Mouse (Mus musculus): ENCODE data around the gene Trpm8. TPM values are rescaled to one million over a fixed set of nuclear protein-coding genes. Genes with fewer than 3 reads are reported as not detected.

Gene Trpm8
- polyA plus RNA-seq, 1 experiment from 2014 or later = not detected

DNA sequence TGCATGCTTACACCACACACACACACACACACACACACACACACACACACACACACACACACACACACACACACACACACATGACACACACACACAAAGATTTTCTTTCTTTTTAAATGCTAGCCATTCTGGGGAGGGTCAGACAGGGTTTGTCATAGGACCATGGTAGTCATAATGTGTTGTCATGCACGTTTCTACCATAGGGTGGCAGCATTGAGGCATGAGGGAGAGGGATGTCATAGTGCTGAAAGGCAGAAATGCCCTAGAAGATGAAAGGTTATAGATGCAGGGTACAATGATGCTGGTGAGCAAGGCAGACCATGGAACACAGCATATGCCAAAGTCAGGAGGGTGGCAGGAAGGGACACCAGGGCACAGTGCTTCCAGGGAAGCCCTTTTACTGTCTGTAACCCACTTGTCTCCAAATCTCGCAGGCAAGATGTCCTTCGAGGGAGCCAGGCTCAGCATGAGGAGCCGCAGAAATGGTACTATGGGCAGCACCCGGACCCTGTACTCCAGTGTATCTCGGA lies 41.1 kb downstream of the Trpm8 start:
- 62% methylated on average over 6 of the region's 6 CpGs for WGBS (ENCODE audit: insufficient replicate concordance)
- no peak overlapping the region for H3K4me2 ChIP-seq
- no peak for ATAC-seq
- no peak overlapping the region for H3K4me3 ChIP-seq
- no peaks in the 10 kb centered on the region for H3K4me1 ChIP-seq
- no peak overlapping the region for H3K27ac ChIP-seq
- no peaks in the 10 kb centered on the region for H3K27me3 ChIP-seq (replicated peaks)
- no peak overlapping the region for H3K9ac ChIP-seq
- H3K9me3 ChIP-seq (replicated peaks) = no peaks in the 10 kb centered on the region
- no peaks in the 10 kb centered on the region for H3K36me3 ChIP-seq

DNA sequence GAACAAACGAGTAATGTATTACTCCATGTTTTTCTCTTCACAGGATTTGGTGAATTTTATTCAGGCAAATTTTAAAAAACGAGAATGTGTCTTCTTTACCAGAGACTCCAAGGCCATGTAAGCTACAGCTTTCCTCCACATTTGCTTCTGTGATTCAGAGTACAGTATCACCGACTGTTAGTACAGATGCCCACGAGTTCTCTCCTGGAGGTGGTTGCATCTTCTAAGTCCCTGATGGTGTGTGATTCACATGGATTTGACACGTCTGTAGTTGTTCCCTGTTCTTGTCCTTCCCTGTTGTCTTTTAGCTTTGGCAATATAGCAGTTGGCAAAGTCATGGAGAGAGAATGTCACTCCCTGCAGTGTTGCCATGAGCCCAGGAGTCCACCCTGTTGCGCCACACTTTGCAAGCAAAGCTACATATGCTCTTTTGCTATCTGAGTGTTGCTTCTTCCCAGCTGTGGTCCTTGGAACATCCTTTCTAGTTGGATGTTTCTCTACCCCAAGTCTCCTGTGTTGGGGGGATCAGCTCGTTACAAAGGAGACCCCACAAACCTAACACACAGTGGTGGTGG lies 43.4 kb downstream of the Trpm8 start:
- WGBS (ENCODE audit: insufficient replicate concordance) = 54% methylated on average over 7 of the region's 7 CpGs

DNA sequence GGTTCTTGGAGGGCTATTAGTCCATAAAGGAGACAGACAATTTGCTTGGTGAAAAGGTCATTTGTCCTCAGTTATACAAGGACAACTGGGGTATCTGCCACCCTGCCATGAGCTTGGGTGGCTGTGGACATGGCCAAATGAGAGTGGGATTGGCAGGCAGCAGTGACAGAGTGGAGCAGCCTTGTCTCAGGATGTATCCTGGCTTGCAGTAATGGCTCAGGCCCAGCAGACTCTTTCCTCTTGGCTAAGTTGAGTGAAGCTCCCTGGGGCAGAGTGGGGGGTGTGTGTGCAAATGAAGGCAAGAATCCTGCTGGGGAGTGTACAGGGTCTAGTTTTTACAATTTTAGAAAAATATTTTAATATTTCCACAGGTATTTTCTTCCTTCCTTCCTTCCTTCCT lies 44.7 kb downstream of the Trpm8 start:
- Histone ChIP-seq H3K4me1 (no peaks in the 10 kb centered on the region), H3K4me2 (no peak overlapping the region), H3K36me3 (no peaks in the 10 kb centered on the region), H3K9ac (no peak overlapping the region), H3K27ac (no peak overlapping the region), H3K27me3 (replicated peaks) (no peaks in the 10 kb centered on the region), H3K4me3 (no peak overlapping the region), H3K9me3 (replicated peaks) (no peaks in the 10 kb centered on the region)
- no peak for ATAC-seq

More for the DNA sequence above, 43.4 kb downstream of the Trpm8 start:
- Histone ChIP-seq H3K4me1 (no peaks in the 10 kb centered on the region), H3K36me3 (no peaks in the 10 kb centered on the region), H3K9ac (no peak overlapping the region), H3K27ac (no peak overlapping the region), H3K4me3 (no peak overlapping the region), H3K9me3 (replicated peaks) (no peaks in the 10 kb centered on the region), H3K4me2 (no peak overlapping the region), H3K27me3 (replicated peaks) (no peaks in the 10 kb centered on the region)
- ATAC-seq = no peak

DNA sequence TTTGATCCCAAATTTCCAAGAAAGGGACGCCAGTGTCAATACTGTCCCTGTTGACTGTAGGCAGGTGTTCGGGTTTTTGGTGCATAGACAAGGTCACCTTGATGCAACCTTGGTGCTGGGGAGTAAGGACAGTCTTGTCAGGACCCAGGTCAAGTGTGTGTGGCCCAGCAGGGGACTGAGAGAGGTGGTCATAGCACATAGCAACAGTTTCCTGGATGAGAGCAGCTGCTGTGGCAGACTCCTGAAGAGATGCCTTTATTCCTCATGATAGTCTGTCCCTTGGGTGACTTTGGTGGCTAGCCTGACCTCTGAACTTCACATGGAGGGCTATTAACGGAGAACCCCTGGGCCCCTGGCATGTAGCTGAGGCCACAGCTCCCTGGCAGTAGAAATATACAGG lies 45.6 kb downstream of the Trpm8 start:
- Histone ChIP-seq H3K4me2 (no peak overlapping the region), H3K4me3 (no peak overlapping the region), H3K9me3 (replicated peaks) (no peaks in the 10 kb centered on the region), H3K36me3 (no peaks in the 10 kb centered on the region), H3K27ac (no peak overlapping the region), H3K9ac (no peak overlapping the region), H3K4me1 (no peaks in the 10 kb centered on the region), H3K27me3 (replicated peaks) (no peaks in the 10 kb centered on the region)
- ATAC-seq = no peak
- WGBS (ENCODE audit: insufficient replicate concordance) = 59% methylated on average over 3 of the region's 3 CpGs

DNA sequence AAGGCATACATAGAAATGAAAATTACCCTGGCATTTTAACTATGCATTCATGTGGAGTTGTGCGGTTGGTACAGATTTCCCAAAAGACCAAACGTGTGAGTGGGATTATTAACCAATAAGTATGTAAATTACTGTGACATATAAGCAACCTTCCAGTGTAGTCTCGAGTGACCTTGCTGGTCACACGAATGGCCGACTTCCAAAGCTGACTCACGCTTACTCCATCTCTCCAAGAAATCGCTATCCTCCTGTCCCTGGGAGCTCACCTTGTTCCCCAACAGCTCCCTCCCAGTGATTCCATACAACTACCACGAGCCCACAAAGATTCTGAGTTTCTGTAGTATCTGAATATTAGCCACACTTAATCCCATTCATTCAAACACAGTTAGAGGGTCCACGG lies 62.0 kb downstream of the Trpm8 start:
- H3K4me1 ChIP-seq = no peaks in the 10 kb centered on the region
- no peak overlapping the region for H3K4me3 ChIP-seq
- no peak for ATAC-seq
- H3K9ac ChIP-seq = no peak overlapping the region
- H3K4me2 ChIP-seq = no peak overlapping the region
- no peak overlapping the region for H3K27ac ChIP-seq
- no peaks in the 10 kb centered on the region for H3K9me3 ChIP-seq (replicated peaks)
- H3K36me3 ChIP-seq = no peaks in the 10 kb centered on the region
- no peaks in the 10 kb centered on the region for H3K27me3 ChIP-seq (replicated peaks)
- 62% methylated on average over 9 of the region's 9 CpGs for WGBS (ENCODE audit: insufficient replicate concordance)

DNA sequence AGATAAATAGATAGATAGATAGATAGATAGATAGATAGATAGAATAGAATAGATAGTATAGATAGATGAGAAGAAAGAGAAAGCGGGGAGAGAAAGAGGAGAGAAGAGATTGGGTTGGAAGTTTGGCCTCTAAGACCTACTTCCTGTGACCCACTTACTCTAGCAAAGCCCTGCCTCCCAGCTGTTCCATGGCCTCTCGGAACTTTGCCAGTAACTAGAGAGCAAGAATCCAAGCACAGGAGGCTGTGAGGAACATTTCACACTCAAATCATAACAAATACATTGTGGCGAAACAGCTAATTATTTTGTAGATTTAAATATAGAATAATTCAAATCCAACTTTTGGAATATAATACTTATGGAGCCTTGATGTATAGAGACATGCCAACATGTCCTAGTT lies 65.2 kb downstream of the Trpm8 start:
- Histone ChIP-seq H3K36me3 (no peaks in the 10 kb centered on the region), H3K4me2 (no peak overlapping the region), H3K9me3 (replicated peaks) (no peaks in the 10 kb centered on the region), H3K4me1 (no peaks in the 10 kb centered on the region), H3K4me3 (no peak overlapping the region), H3K27ac (no peak overlapping the region), H3K9ac (no peak overlapping the region), H3K27me3 (replicated peaks) (no peaks in the 10 kb centered on the region)
- ATAC-seq = no peak
- 58% methylated on average over 3 of the region's 3 CpGs for WGBS (ENCODE audit: insufficient replicate concordance)

DNA sequence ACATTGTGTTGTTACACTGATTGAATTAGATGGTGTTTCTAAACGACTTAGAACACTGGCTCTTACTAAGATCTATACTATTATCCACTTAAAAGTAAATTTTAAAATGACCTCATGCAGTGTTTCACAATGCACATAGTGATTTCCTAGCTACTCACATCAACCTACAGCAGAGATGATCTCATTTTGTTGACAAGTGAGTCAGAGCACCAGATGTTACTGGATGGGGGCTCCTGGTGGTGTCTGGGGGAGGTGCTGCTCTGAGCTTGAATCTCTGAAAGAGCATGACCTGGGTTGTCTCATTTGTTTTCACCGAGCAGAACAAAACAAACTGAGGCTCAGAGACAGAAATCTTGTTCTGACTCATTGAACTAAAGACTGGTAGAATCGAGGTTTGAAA lies 68.1 kb downstream of the Trpm8 start:
- ATAC-seq = no peak
- Histone ChIP-seq H3K4me3 (no peak overlapping the region), H3K27me3 (replicated peaks) (no peaks in the 10 kb centered on the region), H3K27ac (no peak overlapping the region), H3K4me2 (no peak overlapping the region), H3K9ac (no peak overlapping the region), H3K36me3 (no peaks in the 10 kb centered on the region), H3K4me1 (no peaks in the 10 kb centered on the region), H3K9me3 (replicated peaks) (no peaks in the 10 kb centered on the region)
- WGBS (ENCODE audit: insufficient replicate concordance) = 31% methylated on average over 3 of the region's 3 CpGs

DNA sequence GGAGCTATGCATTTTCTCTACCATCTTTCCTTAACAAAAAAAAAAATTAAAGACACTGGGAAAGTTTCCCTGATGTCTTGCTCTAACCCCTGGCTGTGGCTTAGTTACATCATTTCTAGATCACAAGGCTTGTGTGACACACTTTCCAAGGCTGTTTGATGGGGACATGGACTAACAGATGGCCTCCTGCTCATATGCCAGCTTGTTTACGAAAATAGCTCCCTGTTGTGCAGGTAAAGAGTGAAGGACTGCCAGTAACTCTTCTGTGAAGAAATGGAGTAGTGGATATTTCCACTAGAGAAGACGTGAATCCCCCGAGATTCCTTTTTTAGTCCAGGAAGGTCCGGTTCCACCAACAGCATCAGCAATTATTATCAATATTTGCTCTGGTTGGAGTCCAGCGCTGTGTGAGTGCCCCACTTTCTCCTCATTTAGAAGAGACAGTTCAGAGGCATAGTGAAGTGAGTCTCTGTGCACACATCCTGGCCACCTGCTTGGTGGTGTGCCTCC lies 71.1 kb downstream of the Trpm8 start:
- H3K36me3 ChIP-seq = no peaks in the 10 kb centered on the region
- 71% methylated on average over 5 of the region's 5 CpGs for WGBS (ENCODE audit: insufficient replicate concordance)

DNA sequence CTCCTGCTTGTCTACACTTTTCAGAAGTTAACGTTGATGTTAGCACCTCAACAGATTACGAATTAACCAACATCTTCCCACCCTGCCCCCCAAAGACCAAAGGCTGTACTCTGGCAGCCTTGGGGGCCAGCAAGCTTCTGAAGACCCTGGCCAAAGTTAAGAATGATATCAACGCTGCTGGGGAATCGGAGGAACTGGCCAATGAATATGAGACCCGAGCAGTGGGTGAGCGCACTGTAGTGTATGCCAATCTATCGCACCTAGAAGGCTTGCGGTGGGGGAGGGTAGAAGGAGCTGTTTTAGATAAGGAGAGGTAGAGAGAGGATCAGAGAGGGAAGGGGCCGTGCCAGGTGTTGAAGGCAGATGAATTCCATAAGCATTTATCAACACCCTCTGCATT lies 73.3 kb downstream of the Trpm8 start:
- no peak overlapping the region for H3K4me3 ChIP-seq
- no peak overlapping the region for H3K9ac ChIP-seq
- no peak overlapping the region for H3K27ac ChIP-seq
- no peak for ATAC-seq
- no peaks in the 10 kb centered on the region for H3K4me1 ChIP-seq
- H3K9me3 ChIP-seq (replicated peaks) = no peaks in the 10 kb centered on the region
- 67% methylated on average over 9 of the region's 9 CpGs for WGBS (ENCODE audit: insufficient replicate concordance)
- H3K36me3 ChIP-seq = no peaks in the 10 kb centered on the region
- H3K27me3 ChIP-seq (replicated peaks) = no peaks in the 10 kb centered on the region
- no peak overlapping the region for H3K4me2 ChIP-seq

More for the DNA sequence above, 71.1 kb downstream of the Trpm8 start:
- Histone ChIP-seq H3K4me1 (no peaks in the 10 kb centered on the region), H3K27me3 (replicated peaks) (no peaks in the 10 kb centered on the region), H3K4me3 (no peak overlapping the region), H3K4me2 (no peak overlapping the region), H3K9ac (no peak overlapping the region), H3K27ac (no peak overlapping the region), H3K9me3 (replicated peaks) (no peaks in the 10 kb centered on the region)
- no peak for ATAC-seq

DNA sequence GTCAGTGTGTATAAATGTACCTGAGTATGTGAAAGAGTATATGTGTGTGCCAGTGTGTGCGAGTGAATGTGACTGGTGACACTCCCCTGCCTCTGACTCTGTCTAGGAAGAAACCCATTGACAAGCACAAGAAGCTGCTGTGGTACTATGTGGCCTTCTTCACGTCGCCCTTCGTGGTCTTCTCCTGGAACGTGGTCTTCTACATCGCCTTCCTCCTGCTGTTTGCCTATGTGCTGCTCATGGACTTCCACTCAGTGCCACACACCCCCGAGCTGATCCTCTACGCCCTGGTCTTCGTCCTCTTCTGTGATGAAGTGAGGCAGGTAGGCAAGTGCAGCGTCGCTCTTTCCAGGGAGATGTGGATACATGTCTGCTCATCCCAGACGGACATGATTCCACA lies 77.6 kb downstream of the Trpm8 start:
- Histone ChIP-seq H3K9me3 (replicated peaks) (no peaks in the 10 kb centered on the region), H3K4me2 (no peak overlapping the region), H3K27me3 (replicated peaks) (no peaks in the 10 kb centered on the region), H3K4me1 (no peaks in the 10 kb centered on the region), H3K27ac (no peak overlapping the region), H3K4me3 (no peak overlapping the region), H3K36me3 (no peaks in the 10 kb centered on the region), H3K9ac (no peak overlapping the region)
- no peak for ATAC-seq
- 72% methylated on average over 12 of the region's 12 CpGs for WGBS (ENCODE audit: insufficient replicate concordance)

DNA sequence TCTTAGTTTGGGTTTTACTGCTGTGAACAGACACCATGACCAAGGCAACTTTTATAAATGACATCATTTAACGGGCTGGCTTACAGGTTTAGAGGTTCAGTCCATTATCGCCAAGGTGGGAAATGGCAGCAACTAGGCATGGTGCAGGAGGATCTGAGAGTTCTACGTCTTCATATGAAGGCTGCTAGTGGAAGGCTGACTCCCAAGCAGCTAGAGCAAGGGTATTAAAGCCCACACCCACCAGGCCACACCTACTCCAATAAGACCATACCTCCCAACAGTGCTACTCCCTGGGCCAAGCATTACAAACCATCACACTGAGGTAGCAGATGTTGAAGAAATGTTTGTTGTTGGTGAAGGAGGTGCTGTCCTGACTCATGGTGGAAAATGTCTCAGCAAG lies 78.2 kb downstream of the Trpm8 start:
- Histone ChIP-seq H3K36me3 (no peaks in the 10 kb centered on the region), H3K9me3 (replicated peaks) (no peaks in the 10 kb centered on the region), H3K9ac (no peak overlapping the region), H3K4me3 (no peak overlapping the region), H3K27ac (no peak overlapping the region), H3K27me3 (replicated peaks) (no peaks in the 10 kb centered on the region), H3K4me1 (no peaks in the 10 kb centered on the region), H3K4me2 (no peak overlapping the region)
- no peak for ATAC-seq
- WGBS (ENCODE audit: insufficient replicate concordance) = 67% methylated on average over 3 of the region's 3 CpGs

DNA sequence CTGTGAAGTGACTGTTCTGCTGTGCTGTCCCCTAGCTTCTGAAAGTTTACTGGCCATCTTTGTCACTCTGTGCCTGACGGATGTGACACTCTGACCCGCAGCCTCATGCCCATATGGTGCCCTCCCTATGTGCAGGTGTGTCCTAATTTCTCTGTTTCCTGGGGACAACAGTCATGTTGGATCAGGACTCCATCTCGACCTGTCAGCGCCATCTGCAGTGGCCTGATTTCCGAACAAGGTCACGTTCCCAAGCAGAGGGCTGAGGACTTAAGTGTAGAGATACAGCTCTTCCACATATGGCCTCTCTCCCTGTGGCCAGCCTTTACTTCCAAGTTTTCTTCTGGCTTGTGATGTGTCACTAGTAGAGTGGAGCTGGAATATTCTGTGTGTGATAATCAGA lies 79.2 kb downstream of the Trpm8 start:
- WGBS (ENCODE audit: insufficient replicate concordance) = 66% methylated on average over 6 of the region's 6 CpGs
- Histone ChIP-seq H3K9me3 (replicated peaks) (no peaks in the 10 kb centered on the region), H3K4me2 (no peak overlapping the region), H3K27me3 (replicated peaks) (no peaks in the 10 kb centered on the region), H3K4me1 (no peaks in the 10 kb centered on the region), H3K36me3 (no peaks in the 10 kb centered on the region), H3K27ac (no peak overlapping the region), H3K4me3 (no peak overlapping the region), H3K9ac (no peak overlapping the region)
- ATAC-seq = no peak

DNA sequence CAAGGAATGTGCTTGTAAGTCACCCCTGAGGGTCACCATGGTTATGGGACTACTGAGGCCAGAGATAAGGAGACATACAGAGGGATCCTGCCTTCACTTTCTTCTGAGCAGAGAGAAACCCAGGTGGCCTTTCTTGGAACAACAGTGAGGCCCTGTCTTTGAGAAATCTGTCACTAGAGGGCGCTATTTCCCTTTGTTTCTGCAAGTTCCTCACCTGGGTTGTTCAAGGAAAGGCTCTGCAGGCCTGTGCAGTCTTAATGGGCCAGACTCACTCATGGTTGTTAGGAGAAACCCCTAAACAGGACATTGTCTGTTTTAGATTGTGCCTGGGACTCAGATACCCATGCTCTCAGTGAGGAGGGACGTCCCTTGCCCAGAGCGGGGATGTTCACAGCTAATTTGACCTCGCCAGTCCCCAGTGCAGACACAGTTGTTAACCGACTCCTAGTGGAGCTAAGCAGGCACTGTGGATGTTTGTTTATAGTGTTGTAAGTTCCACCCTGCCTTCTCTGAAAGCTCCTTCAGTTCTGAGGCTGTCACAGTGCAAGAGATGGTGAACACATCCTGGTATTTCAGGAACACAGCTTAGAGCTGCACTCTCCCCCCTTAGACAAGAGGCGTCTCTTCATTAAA lies 80.1 kb downstream of the Trpm8 start:
- peak; percentile 35 for ATAC-seq
- Histone ChIP-seq H3K27me3 (replicated peaks) (no peaks in the 10 kb centered on the region), H3K4me2 (no peak overlapping the region), H3K4me3 (no peak overlapping the region), H3K9ac (no peak overlapping the region), H3K4me1 (no peaks in the 10 kb centered on the region), H3K27ac (no peak overlapping the region), H3K9me3 (replicated peaks) (no peaks in the 10 kb centered on the region), H3K36me3 (no peaks in the 10 kb centered on the region)
- WGBS (ENCODE audit: insufficient replicate concordance) = 61% methylated on average over 6 of the region's 6 CpGs
